Mouse (Mus musculus): ENCODE results near the gene Thrsp.

Thrsp gene

GRCm38 (mm10) chr7:97416473-97416872 is 1.1 kb downstream of the Thrsp start:
- DNase-seq: no peak

DNA sequence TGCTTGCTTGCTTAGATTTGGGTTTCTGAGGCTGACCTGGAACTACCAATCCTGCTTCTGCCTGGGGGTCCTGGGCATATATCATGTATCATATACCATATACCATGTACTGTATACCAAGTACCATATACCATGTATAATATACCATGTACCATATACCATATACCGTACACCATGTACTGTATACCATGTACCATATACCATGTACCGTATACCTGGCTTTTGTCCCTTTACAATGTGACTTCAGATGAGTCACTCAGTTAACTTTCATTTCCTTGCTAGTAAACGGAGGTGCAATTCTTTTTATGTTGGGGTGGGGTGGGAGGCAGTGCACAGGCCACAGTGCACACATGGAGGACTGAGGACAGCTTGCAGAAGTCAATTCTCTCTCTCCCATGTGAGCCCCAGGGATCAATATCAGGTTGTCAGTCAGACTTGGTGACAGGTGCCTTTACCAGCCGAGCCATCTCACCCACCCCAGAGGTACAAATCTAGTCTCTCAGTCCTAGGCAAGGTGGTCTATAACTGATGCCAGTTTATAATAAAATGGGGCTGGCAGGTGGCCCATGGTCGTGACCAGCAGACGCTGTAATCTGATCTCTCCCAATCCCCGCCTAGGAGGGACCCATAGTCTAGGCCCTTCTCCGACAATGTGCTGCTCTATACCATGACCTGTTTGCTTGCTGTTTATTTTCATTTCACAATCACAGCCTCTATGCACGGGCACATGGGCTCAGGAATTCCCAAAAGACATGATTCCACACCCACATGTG is 2.4 kb downstream of the Thrsp start:
- peak; percentile 25 for DNase-seq

- DNase-seq: peak; percentile 62
Measured at GRCm38 (mm10) chr7:97414426-97414825, 3.1 kb downstream of the Thrsp start.

- DNase-seq: no peak
Measured at GRCm38 (mm10) chr7:97413981-97414380, 3.5 kb downstream of the Thrsp start.

GRCm38 (mm10) chr7:97411575-97411974 is 6.0 kb downstream of the Thrsp start:
- DNase-seq: no peak

- no peak for DNase-seq
Measured at GRCm38 (mm10) chr7:97411106-97411505, 6.4 kb downstream of the Thrsp start.

DNA sequence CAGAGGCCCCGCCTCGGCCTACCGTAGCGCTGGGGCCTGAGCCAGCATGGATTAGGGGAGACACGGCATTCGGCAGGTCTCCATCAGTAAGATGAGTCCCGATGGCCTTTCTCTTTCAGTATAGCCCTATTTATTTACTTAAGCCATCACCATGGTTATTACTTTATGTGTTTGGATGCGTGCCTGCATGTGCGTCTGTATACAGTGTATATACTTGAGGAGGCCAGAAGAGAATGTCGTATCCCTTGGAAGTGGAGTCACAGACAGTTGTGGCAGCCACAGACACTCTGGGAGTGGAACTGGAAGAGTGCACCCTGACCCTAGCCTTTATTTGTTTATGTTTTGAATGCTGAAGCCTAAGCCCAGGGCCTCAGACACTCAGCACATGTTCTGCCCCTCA is 10.4 kb downstream of the Thrsp start:
- no peak for DNase-seq

DNA sequence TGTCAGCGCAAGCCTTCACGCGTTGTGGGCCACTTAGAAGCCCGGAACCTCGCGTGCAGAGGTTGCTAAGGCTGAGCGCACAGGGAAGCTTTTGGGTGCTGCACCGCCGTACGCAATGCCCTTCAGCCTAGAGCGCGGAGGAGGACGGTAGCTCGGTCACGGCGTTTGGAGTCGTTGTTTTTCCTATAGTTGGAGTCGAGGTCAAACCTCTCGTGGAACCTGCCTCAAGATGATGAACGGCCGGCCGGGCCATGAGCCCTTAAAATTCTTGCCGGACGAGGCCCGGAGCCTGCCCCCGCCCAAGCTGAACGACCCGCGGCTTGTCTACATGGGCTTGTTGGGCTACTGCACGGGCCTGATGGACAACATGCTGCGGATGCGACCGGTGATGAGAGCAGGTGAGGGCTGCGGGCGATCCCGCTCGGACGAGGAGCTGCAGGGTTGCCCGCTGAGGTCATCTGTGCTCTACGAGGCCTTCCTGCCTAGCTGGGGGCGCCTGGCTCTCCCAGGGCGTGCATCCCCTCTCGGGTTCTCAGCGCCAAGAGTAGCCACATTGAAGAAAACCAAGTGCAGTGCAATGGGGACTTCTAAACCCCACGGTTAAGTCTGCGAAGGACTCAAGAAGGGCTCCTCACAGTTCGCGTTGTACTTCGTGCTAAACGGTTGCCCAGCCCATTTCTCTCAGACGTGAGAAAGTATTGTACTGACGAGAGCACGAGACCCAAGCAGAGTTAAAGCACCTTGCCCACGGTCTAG is 17.4 kb downstream of the Thrsp start, which contains the start of gene Ndufc2:
TSS of gene Ndufc2 (plus strand) at position 44 of the 756 bp plus-strand sequence.
- peak; percentile 87 for DNase-seq

- DNase-seq: no peak
Measured at GRCm38 (mm10) chr7:97398943-97399342, 18.6 kb downstream of the Thrsp start.

DNA sequence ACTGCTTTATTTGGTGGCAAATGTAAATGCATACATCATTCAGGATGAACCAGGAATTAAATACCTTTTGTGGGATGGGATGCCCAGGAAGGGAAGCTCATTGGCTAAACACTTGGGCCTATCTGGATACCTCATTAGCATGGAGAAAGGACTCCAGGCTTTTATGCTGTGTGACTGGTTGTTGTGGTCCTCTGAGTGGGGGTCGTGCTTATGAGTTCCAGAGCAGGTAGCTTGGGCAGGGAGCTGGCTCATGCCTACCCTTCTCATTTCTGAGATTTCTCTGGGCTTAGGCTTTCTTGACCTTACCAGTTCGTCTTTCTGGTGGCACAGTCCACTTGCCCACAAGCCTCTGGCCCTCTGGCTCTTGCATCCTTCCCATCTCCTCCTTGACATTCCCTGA is 23.2 kb downstream of the Thrsp start:
- no peak for DNase-seq

DNA sequence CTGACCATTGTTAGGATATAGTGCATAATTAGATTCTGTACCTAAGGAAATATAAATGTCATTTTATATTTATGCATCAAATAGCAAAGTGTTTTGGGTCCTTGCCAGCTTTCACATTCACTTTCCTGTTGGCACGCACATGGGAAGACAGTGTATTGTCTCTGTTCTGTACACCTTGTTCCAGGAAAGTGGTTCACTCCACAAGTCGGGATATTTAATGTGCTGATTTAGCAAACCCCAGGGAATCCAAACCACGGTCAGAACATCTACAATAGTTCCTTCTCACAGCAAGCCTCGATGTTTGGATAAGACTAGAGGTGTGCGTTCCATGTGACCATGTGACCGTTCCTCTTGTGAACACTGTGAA is 25.5 kb downstream of the Thrsp start:
- no peak for DNase-seq

GRCm38 (mm10) chr7:97391293-97392078 is 26.0 kb downstream of the Thrsp start:
- no peak for DNase-seq

- DNase-seq: no peak
Measured at GRCm38 (mm10) chr7:97388541-97388940, 29.0 kb downstream of the Thrsp start.

- DNase-seq: no peak
Measured at GRCm38 (mm10) chr7:97387561-97388147, 29.9 kb downstream of the Thrsp start.

DNA sequence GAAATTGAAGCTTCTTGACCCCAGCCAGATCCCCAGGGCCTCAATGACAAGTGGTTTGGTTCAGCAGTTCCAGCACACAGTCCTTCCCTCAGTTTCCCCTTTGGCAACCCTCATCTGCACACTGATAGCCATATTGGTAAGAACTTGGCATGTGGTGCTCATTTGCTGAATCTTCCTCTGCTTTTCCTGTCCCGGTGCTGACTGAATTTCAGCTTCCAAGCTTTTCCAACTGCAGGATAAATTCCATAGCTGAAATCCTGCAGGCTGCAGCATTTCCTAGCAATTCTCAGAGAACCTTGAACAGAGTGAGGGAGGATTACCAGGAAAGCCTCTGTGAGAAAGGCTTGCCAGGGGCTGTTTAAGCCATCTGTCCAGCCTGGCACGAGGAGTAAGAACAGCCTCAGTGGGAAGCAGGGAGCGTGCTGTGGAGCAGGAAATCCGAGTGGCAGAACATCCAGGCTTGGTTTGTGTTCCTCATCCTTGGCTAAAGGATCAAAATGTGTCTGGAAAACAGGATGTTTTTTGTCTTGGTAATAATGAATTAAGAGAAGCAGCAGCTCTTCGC is 30.6 kb downstream of the Thrsp start:
- DNase-seq: no peak

GRCm38 (mm10) chr7:97386106-97386805 is 31.3 kb downstream of the Thrsp start:
- DNase-seq: peak; percentile 38

GRCm38 (mm10) chr7:97383496-97384132 is 33.9 kb downstream of the Thrsp start:
- no peak for DNase-seq

DNA sequence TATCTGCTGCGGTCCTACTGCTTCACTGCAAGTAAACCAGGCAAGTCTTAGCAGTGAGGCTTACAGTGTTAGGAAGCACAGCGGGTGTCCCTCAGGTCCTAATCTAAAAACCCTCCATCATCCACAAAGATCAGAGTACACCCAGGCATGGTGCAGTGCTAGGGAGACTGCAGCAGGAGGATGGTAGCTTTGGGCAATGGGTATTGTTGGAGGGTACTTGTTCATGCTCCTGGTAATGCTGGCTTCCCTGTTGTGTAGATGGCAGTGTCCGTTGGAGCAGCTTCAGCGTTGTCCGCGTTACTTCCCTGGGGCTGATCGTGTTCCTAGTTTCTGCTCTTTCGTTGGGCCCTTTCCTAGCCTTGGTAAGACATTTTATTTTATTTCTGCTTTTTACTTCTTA is 34.9 kb downstream of the Thrsp start:
- no peak for DNase-seq

- DNase-seq: no peak
Measured at GRCm38 (mm10) chr7:97380500-97381123, 36.9 kb downstream of the Thrsp start.

GRCm38 (mm10) chr7:97379304-97379703 is 38.2 kb downstream of the Thrsp start:
- no peak for DNase-seq

GRCm38 (mm10) chr7:97375906-97376305 is 41.6 kb downstream of the Thrsp start:
- DNase-seq: no peak

All from kidney, postnatal 10 days (tissue).